15 mouse cellular contexts compared by ENCODE assay signal in the genomic region with DNA sequence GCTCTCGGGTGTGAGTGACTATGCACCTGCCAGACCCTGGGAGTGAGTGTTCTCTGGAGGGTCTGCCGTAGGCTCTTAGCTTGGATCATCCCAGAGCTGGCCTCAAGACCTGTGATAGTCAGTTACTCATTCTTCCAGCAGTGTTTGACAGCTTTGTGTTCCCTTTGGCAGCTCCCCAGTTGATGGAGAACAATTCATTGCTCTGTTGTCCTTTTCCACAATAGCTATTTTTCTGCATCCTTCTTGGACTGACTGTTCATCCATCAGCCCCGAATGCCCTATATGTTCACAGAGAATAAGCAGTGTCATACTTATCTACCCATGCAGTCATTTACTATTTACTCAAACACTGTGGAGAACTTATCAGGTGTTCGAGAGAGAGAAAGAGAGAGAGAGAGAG.
"Had no signal": no experiment of that assay in that cellular context is flagged by ENCODE, and none has a peak within 500 bp of the region (broad histone marks: within the 10 kb centered on the region; RNA-seq: fewer than 3 reads in every experiment).

No protein-coding gene starts in this region.

- DNase-seq: lung, adult 18-20 months; lung, embryonic 14.5 days; lung, postnatal 14 days; lung, postnatal 36 days; right cerebral cortex, postnatal 14 days; thymus, adult 18-20 months; thymus, postnatal 14 days; thymus, postnatal 36 days had no signal

- H3K4me1 ChIP-seq: megakaryocyte, embryonic 14.5 days; midbrain, embryonic 13.5 days; midbrain, embryonic 15.5 days; stomach, embryonic 15.5 days had no signal

- H3K27ac ChIP-seq: macrophage; midbrain, embryonic 13.5 days; midbrain, embryonic 15.5 days; neural tube, embryonic 12.5 days; stomach, embryonic 15.5 days; stomach, postnatal 0 days had no signal

- H3K4me3 ChIP-seq: megakaryocyte, embryonic 14.5 days; midbrain, embryonic 13.5 days; midbrain, embryonic 15.5 days; neural tube, embryonic 12.5 days; stomach, embryonic 15.5 days had no signal

- H3K27me3 ChIP-seq: megakaryocyte, embryonic 14.5 days; stomach, embryonic 15.5 days had no signal
